Mouse (Mus musculus): Measurements from ENCODE around the gene Mcu.

Mcu gene

DNA sequence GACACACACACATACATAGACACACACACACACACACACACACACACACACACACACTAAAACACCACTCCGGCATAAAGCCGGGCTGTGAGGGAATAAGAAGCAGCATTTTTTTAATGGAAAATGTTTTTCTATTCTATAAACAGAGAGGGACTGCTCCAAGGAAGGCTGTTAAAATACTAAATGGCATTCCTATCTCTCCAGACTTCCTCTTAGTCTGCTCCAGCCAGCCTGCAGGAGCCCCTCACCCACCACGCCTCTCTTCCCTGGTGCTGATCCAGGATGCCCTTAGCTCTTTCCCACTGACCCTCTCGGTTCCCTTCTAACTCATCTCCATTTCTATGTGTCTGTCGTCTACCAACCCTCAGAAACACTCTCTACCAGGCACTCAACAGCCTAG, 44.5 kb downstream of the Mcu start:
- TF ChIP-seq CTCF (conservative IDR thresholded peaks at IDR 0.05; ENCODE audit: low read length): no peak
- TF ChIP-seq NANOG (IDR thresholded peaks at IDR 0.05; ENCODE audit: borderline replicate concordance, low read length): no peak
- TF ChIP-seq POU5F1 (IDR thresholded peaks at IDR 0.05; ENCODE audit: borderline replicate concordance, low read length): no peak
- Histone ChIP-seq H3K4me1 (replicated peaks; ENCODE audit: low read depth, low read length) (peaks cover 69% of the 10 kb centered on the region), H3K36me3 (ENCODE audit: insufficient read depth, low read length) (no peaks in the 10 kb centered on the region)

DNA sequence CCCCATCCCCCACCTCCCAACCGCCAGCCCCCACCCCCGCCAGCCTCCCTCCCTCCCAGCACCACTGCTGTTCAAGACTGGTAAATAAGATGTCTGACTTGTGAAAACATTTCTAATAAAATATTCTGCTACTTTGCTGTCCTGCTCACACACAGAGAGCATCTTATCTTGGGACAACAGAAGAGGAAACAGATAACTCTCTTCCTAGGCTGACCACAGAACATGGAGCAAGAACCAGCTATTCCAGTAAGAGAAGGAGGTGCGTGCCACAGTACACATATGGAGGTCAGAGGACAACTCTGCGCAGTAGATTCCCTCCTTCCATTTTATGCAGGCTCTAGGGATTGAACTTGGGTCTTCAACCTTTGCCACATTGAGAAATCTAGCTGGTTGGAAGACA, 45.2 kb downstream of the Mcu start:
- no peak for TF ChIP-seq POU5F1 (IDR thresholded peaks at IDR 0.05; ENCODE audit: borderline replicate concordance, low read length)
- TF ChIP-seq CTCF (conservative IDR thresholded peaks at IDR 0.05; ENCODE audit: low read length): no peak
- TF ChIP-seq NANOG (IDR thresholded peaks at IDR 0.05; ENCODE audit: borderline replicate concordance, low read length): no peak
- no peaks in the 10 kb centered on the region for H3K36me3 ChIP-seq (ENCODE audit: insufficient read depth, low read length)
- no peaks in the 10 kb centered on the region for H3K9me3 ChIP-seq (ENCODE audit: low read length)
- peaks cover 66% of the 10 kb centered on the region for H3K4me1 ChIP-seq (replicated peaks; ENCODE audit: low read depth, low read length)
- H3K27me3 ChIP-seq (ENCODE audit: insufficient read depth, low read length): no peaks in the 10 kb centered on the region
- H3K4me3 ChIP-seq (replicated peaks; ENCODE audit: low read length): no peak overlapping the region

More for the DNA sequence above, 44.5 kb downstream of the Mcu start:
- H3K4me3 ChIP-seq (replicated peaks; ENCODE audit: low read length): no peak overlapping the region
- H3K9me3 ChIP-seq (ENCODE audit: low read length): no peaks in the 10 kb centered on the region
- H3K27me3 ChIP-seq (ENCODE audit: insufficient read depth, low read length): no peaks in the 10 kb centered on the region

DNA sequence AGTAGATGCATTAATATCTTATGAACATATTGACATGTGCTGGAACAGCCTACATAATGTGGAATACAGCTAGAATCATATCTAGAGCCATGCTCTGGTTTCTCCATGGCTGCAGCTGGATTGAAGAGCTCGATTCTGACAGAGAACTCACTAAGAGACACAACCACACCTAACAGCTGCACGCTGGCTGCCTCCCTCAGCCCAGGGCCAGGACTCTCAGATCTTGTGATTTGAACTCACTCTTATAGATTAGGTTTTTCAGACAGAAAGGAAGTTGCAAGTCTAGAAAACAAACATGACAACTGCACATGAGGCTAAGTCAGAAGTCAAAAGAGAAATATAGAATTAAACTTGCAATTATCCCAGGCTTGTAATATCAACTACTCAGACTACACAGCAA, 45.7 kb downstream of the Mcu start:
- peaks cover 65% of the 10 kb centered on the region for H3K4me1 ChIP-seq (replicated peaks; ENCODE audit: low read depth, low read length)
- no peak overlapping the region for H3K4me3 ChIP-seq (replicated peaks; ENCODE audit: low read length)
- TF ChIP-seq POU5F1 (IDR thresholded peaks at IDR 0.05; ENCODE audit: borderline replicate concordance, low read length): no peak
- TF ChIP-seq CTCF (conservative IDR thresholded peaks at IDR 0.05; ENCODE audit: low read length): no peak
- TF ChIP-seq NANOG (IDR thresholded peaks at IDR 0.05; ENCODE audit: borderline replicate concordance, low read length): no peak
- no peaks in the 10 kb centered on the region for H3K27me3 ChIP-seq (ENCODE audit: insufficient read depth, low read length)
- no peaks in the 10 kb centered on the region for H3K9me3 ChIP-seq (ENCODE audit: low read length)
- H3K36me3 ChIP-seq (ENCODE audit: insufficient read depth, low read length): no peaks in the 10 kb centered on the region

DNA sequence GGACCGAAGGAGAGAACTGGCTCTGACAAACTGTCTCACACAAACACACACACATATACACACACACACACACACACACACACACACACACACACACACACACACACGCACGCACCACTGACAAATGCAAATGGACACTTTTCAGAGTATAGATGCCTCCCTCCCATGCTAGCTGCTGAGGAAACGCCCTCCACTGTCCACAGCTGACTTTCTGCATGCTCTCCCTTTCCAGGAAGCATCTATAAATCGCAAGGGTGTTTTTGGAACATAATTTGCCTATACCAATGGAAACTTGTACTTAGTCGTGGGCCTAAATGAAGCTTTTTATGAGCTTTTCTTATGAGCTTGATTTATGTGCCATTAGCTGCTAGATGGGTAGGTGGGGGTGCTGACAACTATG, 46.1 kb downstream of the Mcu start:
- Histone ChIP-seq H3K27me3 (ENCODE audit: insufficient read depth, low read length) (no peaks in the 10 kb centered on the region), H3K36me3 (ENCODE audit: insufficient read depth, low read length) (no peaks in the 10 kb centered on the region), H3K9me3 (ENCODE audit: low read length) (no peaks in the 10 kb centered on the region), H3K4me1 (replicated peaks; ENCODE audit: low read depth, low read length) (peaks cover 65% of the 10 kb centered on the region), H3K4me3 (replicated peaks; ENCODE audit: low read length) (no peak overlapping the region)
- TF ChIP-seq POU5F1 (IDR thresholded peaks at IDR 0.05; ENCODE audit: borderline replicate concordance, low read length): no peak
- no peak for TF ChIP-seq NANOG (IDR thresholded peaks at IDR 0.05; ENCODE audit: borderline replicate concordance, low read length)
- no peak for TF ChIP-seq CTCF (conservative IDR thresholded peaks at IDR 0.05; ENCODE audit: low read length)

DNA sequence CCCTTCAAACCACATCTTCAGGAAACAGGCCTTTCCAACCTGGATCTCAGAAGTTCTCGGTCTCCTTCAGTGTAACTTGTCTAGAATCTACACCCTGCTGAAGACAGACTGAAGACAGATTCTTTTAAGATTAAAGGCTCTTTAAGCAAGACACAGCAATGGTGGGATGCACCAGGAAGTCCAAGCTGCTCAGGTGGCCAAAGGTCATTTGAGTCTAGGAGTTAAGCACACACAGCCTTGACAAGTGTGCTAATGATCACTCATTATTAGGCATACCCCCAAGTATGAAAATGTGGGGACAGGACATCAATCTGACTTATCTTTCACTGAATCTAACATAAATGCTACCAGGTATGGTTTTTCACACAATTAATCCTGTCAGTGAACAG, 47.0 kb downstream of the Mcu start:
- H3K36me3 ChIP-seq (ENCODE audit: insufficient read depth, low read length): no peaks in the 10 kb centered on the region
- H3K9me3 ChIP-seq (ENCODE audit: low read length): no peaks in the 10 kb centered on the region
- H3K4me3 ChIP-seq (replicated peaks; ENCODE audit: low read length): no peak overlapping the region
- H3K27me3 ChIP-seq (ENCODE audit: insufficient read depth, low read length): no peaks in the 10 kb centered on the region
- TF ChIP-seq POU5F1 (IDR thresholded peaks at IDR 0.05; ENCODE audit: borderline replicate concordance, low read length) (no peak), CTCF (conservative IDR thresholded peaks at IDR 0.05; ENCODE audit: low read length) (no peak), NANOG (IDR thresholded peaks at IDR 0.05; ENCODE audit: borderline replicate concordance, low read length) (no peak)
- peaks cover 72% of the 10 kb centered on the region for H3K4me1 ChIP-seq (replicated peaks; ENCODE audit: low read depth, low read length)

DNA sequence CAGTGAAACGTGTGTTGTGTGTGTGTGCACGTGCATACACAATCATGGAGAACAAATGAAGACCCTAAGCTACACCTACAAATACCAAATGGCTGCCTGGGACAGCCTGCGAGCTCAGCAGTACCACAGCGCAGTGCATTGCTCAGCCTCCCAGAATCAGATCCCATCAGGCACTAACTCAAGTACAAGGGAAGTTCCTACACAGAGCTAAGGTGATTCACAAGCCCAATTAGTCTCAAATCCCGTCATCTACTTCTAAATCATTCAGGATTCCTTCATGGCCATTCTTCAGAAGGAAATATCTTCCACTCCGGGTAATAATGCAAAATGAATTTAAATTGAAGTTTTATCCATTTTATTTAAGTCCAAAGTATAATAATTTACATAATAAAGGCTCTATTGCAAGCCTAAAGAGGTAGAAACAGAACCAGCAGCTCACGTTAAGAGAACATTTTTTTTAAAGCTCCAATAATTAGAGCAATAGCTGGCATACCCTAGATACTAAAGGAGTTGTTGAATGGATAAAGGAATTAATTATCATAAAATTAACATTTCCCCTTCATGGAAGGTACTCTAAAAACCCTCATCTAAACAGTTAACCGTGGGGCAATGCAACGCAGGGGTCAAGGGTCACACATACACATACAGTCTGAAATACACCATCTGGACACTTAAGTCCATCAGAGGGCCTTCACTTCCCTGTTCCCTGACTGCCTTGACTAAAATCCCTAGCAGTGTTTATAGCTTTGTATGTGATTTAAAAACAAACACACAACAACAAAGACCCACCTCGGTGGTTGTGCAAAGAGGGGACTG, 47.6 kb downstream of the Mcu start:
- no peak overlapping the region for H3K4me3 ChIP-seq (replicated peaks; ENCODE audit: low read length)
- H3K27me3 ChIP-seq (ENCODE audit: insufficient read depth, low read length): no peaks in the 10 kb centered on the region
- no peaks in the 10 kb centered on the region for H3K36me3 ChIP-seq (ENCODE audit: insufficient read depth, low read length)
- no peak for TF ChIP-seq CTCF (conservative IDR thresholded peaks at IDR 0.05; ENCODE audit: low read length)
- no peak for TF ChIP-seq POU5F1 (IDR thresholded peaks at IDR 0.05; ENCODE audit: borderline replicate concordance, low read length)
- TF ChIP-seq NANOG (IDR thresholded peaks at IDR 0.05; ENCODE audit: borderline replicate concordance, low read length): no peak
- no peaks in the 10 kb centered on the region for H3K9me3 ChIP-seq (ENCODE audit: low read length)
- peaks cover 78% of the 10 kb centered on the region for H3K4me1 ChIP-seq (replicated peaks; ENCODE audit: low read depth, low read length)

DNA sequence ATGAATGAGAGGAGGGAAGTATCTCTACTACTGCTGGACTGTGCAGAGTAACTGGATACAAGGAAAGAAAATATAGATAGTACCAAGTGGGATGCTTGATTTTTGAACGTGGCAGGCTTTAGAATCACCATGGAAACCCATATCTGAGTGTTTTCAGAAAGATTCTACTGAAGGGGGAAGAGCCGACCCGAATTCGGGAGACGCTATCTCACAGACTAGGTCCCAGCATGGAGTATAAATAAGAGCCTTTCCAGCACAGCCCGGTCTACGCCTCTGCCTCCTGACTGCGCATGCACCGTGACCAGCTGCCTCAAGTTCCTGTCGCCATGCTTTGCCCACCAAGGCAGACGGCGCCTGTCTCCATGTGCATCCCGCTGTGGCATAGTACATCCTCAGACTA, 49.5 kb downstream of the Mcu start:
- no peak overlapping the region for H3K4me3 ChIP-seq (replicated peaks; ENCODE audit: low read length)
- H3K27me3 ChIP-seq (ENCODE audit: insufficient read depth, low read length): no peaks in the 10 kb centered on the region
- H3K4me1 ChIP-seq (replicated peaks; ENCODE audit: low read depth, low read length): peaks cover 89% of the 10 kb centered on the region
- H3K36me3 ChIP-seq (ENCODE audit: insufficient read depth, low read length): no peaks in the 10 kb centered on the region
- H3K9me3 ChIP-seq (ENCODE audit: low read length): peaks cover 2% of the 10 kb centered on the region; the same call in 1 of the 2 replicates
- TF ChIP-seq POU5F1 (IDR thresholded peaks at IDR 0.05; ENCODE audit: borderline replicate concordance, low read length): no peak

DNA sequence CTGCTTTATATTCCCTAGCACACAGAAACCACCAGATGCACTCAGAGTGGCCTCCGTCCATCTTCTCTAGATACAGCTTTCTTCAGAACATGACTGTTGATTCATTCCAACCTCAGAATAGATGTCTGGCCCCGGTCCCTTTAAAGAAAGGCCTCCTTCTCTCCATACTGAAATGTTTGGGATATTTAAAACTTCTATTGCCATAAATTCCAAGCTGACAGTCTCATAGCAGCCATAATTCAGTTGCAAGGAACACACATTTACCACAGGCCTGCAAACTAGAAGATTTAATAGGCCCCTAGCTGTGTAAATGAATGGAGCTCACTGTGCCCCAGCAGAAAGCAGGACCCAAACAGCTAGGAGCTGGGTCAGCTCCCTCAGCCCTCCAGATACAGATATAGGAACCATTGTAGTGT, 50.5 kb downstream of the Mcu start:
- Histone ChIP-seq H3K27me3 (ENCODE audit: insufficient read depth, low read length) (no peaks in the 10 kb centered on the region), H3K9me3 (ENCODE audit: low read length) (peaks cover 10% of the 10 kb centered on the region), H3K36me3 (ENCODE audit: insufficient read depth, low read length) (peaks cover 5% of the 10 kb centered on the region), H3K4me3 (replicated peaks; ENCODE audit: low read length) (no peak overlapping the region), H3K4me1 (replicated peaks; ENCODE audit: low read depth, low read length) (peaks cover 82% of the 10 kb centered on the region)
- no peak for TF ChIP-seq CTCF (conservative IDR thresholded peaks at IDR 0.05; ENCODE audit: low read length)
- TF ChIP-seq POU5F1 (IDR thresholded peaks at IDR 0.05; ENCODE audit: borderline replicate concordance, low read length): no peak
- no peak for TF ChIP-seq NANOG (IDR thresholded peaks at IDR 0.05; ENCODE audit: borderline replicate concordance, low read length)

DNA sequence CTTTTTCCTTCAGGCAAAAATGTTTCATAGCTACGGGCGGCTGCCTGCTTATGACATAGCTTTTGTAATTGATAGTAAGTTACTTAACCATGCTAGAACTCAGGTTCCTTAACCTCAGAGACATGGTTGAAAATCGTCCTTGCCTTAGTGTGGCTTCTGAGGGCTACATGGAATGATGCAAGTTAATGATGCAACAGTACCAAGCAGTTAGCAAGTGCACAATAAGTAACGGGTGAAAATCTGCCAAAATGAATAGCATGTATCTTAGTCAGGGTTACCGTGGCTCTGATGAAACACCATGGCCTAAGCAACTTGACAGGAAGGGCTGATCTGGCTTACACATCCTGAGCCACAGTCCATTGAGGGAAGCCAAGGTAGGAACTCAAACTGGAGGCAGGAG, 51.9 kb downstream of the Mcu start:
- Histone ChIP-seq H3K36me3 (ENCODE audit: insufficient read depth, low read length) (peaks cover 7% of the 10 kb centered on the region), H3K4me3 (replicated peaks; ENCODE audit: low read length) (no peak overlapping the region), H3K4me1 (replicated peaks; ENCODE audit: low read depth, low read length) (peaks cover 70% of the 10 kb centered on the region), H3K27me3 (ENCODE audit: insufficient read depth, low read length) (no peaks in the 10 kb centered on the region), H3K9me3 (ENCODE audit: low read length) (peaks cover 24% of the 10 kb centered on the region)
- TF ChIP-seq POU5F1 (IDR thresholded peaks at IDR 0.05; ENCODE audit: borderline replicate concordance, low read length) (no peak), CTCF (conservative IDR thresholded peaks at IDR 0.05; ENCODE audit: low read length) (no peak)

Data from E14TG2a.4 (cell line).